Mouse (Mus musculus) hindbrain, embryonic 14.5 days (tissue): ENCODE data around the gene Olfr1043. TPM values are rescaled to one million over a fixed set of nuclear protein-coding genes. Genes with fewer than 3 reads are reported as not detected.
"Not testable (repeated sequence)": the region's sequence is repeated elsewhere in the genome, so short reads cannot be mapped to it uniquely, and the experiment has no call there.

Experiments used
- ATAC-seq: fragments of 200-750 bp; cut with Nextera tagmentation; 2 replicates; pipeline ENCODE4 v1.8.0; 2017; ENCODE audit warnings: moderate number of reproducible peaks, mild to moderate bottlenecking, moderate TSS enrichment, moderate library complexity; ENCODE audit not compliant: low FRiP score
- DNase-seq: peaks from one replicate; pipeline ENCODE4 v3.0.0-alpha.2; 2015; ENCODE audit warnings: low spot score
- H3K27ac ChIP-seq: fragments of 300-500 bp; sonication (generic); 2 replicates; pipeline ENCODE4 v1.5.1; 2014; ENCODE audit warnings: mild to moderate bottlenecking, moderate library complexity
- H3K27me3 ChIP-seq: fragments of 300-500 bp; sonication (generic); 2 replicates; pipeline ENCODE4 v1.6.1; 2014; ENCODE audit warnings: mild to moderate bottlenecking, low read length, mixed read lengths; ENCODE audit not compliant: control insufficient read depth, insufficient read depth
- H3K36me3 ChIP-seq: fragments of 300-500 bp; sonication (generic); replicated peaks from 2 replicates; pipeline ENCODE4 v1.6.1; 2014; ENCODE audit not compliant: control insufficient read depth, insufficient read depth
- H3K4me1 ChIP-seq: fragments of 300-500 bp; sonication (generic); replicated peaks from 2 replicates; pipeline ENCODE4 v1.6.1; 2014; ENCODE audit warnings: antibody characterized with exemption, low read length, mixed read lengths; ENCODE audit not compliant: control insufficient read depth, insufficient read depth
- H3K4me2 ChIP-seq: fragments of 300-500 bp; sonication (generic); replicated peaks from 2 replicates; pipeline ENCODE4 v1.6.1; 2014; ENCODE audit warnings: mild to moderate bottlenecking, moderate library complexity
- H3K4me3 ChIP-seq: fragments of 300-500 bp; sonication (generic); replicated peaks from 2 replicates; pipeline ENCODE4 v1.5.1; 2014; ENCODE audit warnings: mild to moderate bottlenecking, low read length
- H3K9ac ChIP-seq: fragments of 300-500 bp; sonication (generic); 2 replicates; pipeline ENCODE4 v1.6.1; 2014
- H3K9me3 ChIP-seq: fragments of 300-500 bp; sonication (generic); 2 replicates; pipeline ENCODE4 v1.6.1; 2016; ENCODE audit warnings: low read length; ENCODE audit not compliant: control insufficient read depth
- WGBS: fragments of 180-500 bp; shearing (Covaris S2); extraction: QIAGEN DNeasy Blood & Tissue Kit; methylation state at CpG from one replicate; pipeline ENCODE4 v1.1.7; 2014; 5-methylcytosine and 5-hydroxymethylcytosine counted together
- polyA plus RNA-seq: library from polyadenylated mRNA; unstranded; fragments of >200 nt; fragmentation: Nextera tagmentation; extraction: Ambion mirVana; gene quantifications from 2 replicates; pipeline ENCODE4 v1.2.1, GENCODE M21; 2014

The Olfr1043 gene
- polyA plus RNA-seq, result not detected in 2 replicates

- H3K4me1 ChIP-seq, result no peaks in the 10 kb centered on the region
- H3K9me3 ChIP-seq, result no peaks in the 10 kb centered on the region
- no peaks in the 10 kb centered on the region for H3K27me3 ChIP-seq
- 92% methylated on average over 2 of the region's 2 CpGs for WGBS
- H3K27ac ChIP-seq, result no peak within 1 kb of the TSS
- ATAC-seq (no peak), DNase-seq (no peak)
- no peaks in the 10 kb centered on the region for H3K36me3 ChIP-seq
- no peak within 1 kb of the TSS for H3K9ac ChIP-seq
- H3K4me2 ChIP-seq, result no peak within 1 kb of the TSS
- no peak within 1 kb of the TSS for H3K4me3 ChIP-seq
These were observed at the start of gene Olfr1043 for GRCm38 (mm10) chr2:86167422-86167821. Gene Olfr1043 (minus strand): TSS chr2:86167522.

- H3K27ac ChIP-seq, result no peak within 1 kb of the TSS
- ATAC-seq (no peak), DNase-seq (no peak)
- no peaks in the 10 kb centered on the region for H3K27me3 ChIP-seq
- H3K9me3 ChIP-seq, result no peaks in the 10 kb centered on the region
- no peak within 1 kb of the TSS for H3K4me2 ChIP-seq
- no peak within 1 kb of the TSS for H3K4me3 ChIP-seq
- no peaks in the 10 kb centered on the region for H3K4me1 ChIP-seq
- H3K36me3 ChIP-seq, result no peaks in the 10 kb centered on the region
- no peak within 1 kb of the TSS for H3K9ac ChIP-seq
These were observed 35.6 kb upstream of the Olfr1043 start, which contains the start of gene Olfr1045 for GRCm38 (mm10) chr2:86202909-86203308. Gene Olfr1045 (minus strand): TSS chr2:86203009.

- ATAC-seq (no peak), DNase-seq (no peak)
- Histone ChIP-seq H3K36me3 (no peaks in the 10 kb centered on the region), H3K27me3 (no peaks in the 10 kb centered on the region), H3K4me3 (no peak overlapping the region), H3K4me1 (no peaks in the 10 kb centered on the region), H3K9ac (no peak overlapping the region), H3K9me3 (no peaks in the 10 kb centered on the region), H3K27ac (no peak overlapping the region), H3K4me2 (no peak overlapping the region)
- 66% methylated on average over 1 of the region's 1 CpGs for WGBS
These were observed 28.5 kb upstream of the Olfr1043 start for GRCm38 (mm10) chr2:86195863-86196262.

- Histone ChIP-seq H3K4me3 (no peak within 1 kb of the TSS), H3K9ac (no peak within 1 kb of the TSS), H3K4me2 (no peak within 1 kb of the TSS), H3K27ac (no peak within 1 kb of the TSS), H3K9me3 (no peaks in the 10 kb centered on the region), H3K4me1 (no peaks in the 10 kb centered on the region), H3K27me3 (no peaks in the 10 kb centered on the region), H3K36me3 (no peaks in the 10 kb centered on the region)
- DNase-seq (no peak), ATAC-seq (no peak)
These were observed 18.3 kb upstream of the Olfr1043 start, which contains the start of gene Olfr52 for GRCm38 (mm10) chr2:86185583-86185982. Gene Olfr52 (minus strand): TSS chr2:86185683.

GRCm38 (mm10) chr2:86179950-86180349 is 12.6 kb upstream of the Olfr1043 start:
- H3K27me3 ChIP-seq, result no peaks in the 10 kb centered on the region
- no peak overlapping the region for H3K27ac ChIP-seq
- DNase-seq, result no peak
- H3K36me3 ChIP-seq, result no peaks in the 10 kb centered on the region
- WGBS, result 85% methylated on average over 3 of the region's 3 CpGs
- H3K9ac ChIP-seq, result no peak overlapping the region
- H3K9me3 ChIP-seq, result no peaks in the 10 kb centered on the region
- H3K4me2 ChIP-seq, result no peak overlapping the region
- no peak for ATAC-seq
- no peak overlapping the region for H3K4me3 ChIP-seq
- H3K4me1 ChIP-seq, result no peaks in the 10 kb centered on the region

- no peak for DNase-seq
- Histone ChIP-seq H3K4me1 (no peaks in the 10 kb centered on the region), H3K9ac (no peak within 1 kb of the TSS), H3K9me3 (no peaks in the 10 kb centered on the region), H3K27ac (no peak within 1 kb of the TSS), H3K4me3 (no peak within 1 kb of the TSS), H3K36me3 (no peaks in the 10 kb centered on the region), H3K27me3 (no peaks in the 10 kb centered on the region), H3K4me2 (no peak within 1 kb of the TSS)
- ATAC-seq, result no peak
These were observed 10.4 kb upstream of the Olfr1043 start, which contains the start of gene Olfr1044 for GRCm38 (mm10) chr2:86177720-86178119. Gene Olfr1044 (minus strand): TSS chr2:86177820.

GRCm38 (mm10) chr2:86175422-86175821 is 8.1 kb upstream of the Olfr1043 start:
- not testable (repeated sequence) for ATAC-seq, H3K27ac ChIP-seq, H3K9me3 ChIP-seq, H3K4me1 ChIP-seq, H3K36me3 ChIP-seq, H3K27me3 ChIP-seq, DNase-seq, H3K4me3 ChIP-seq, H3K9ac ChIP-seq, H3K4me2 ChIP-seq
- WGBS, result 87% methylated on average over 7 of the region's 7 CpGs

- WGBS, result 91% methylated on average over 2 of the region's 2 CpGs
- Histone ChIP-seq H3K4me1 (no peaks in the 10 kb centered on the region), H3K9ac (no peak within 1 kb of the TSS), H3K9me3 (no peaks in the 10 kb centered on the region), H3K36me3 (no peaks in the 10 kb centered on the region), H3K27ac (no peak within 1 kb of the TSS), H3K4me2 (no peak within 1 kb of the TSS), H3K4me3 (no peak within 1 kb of the TSS), H3K27me3 (no peaks in the 10 kb centered on the region)
- DNase-seq, result no peak
- ATAC-seq, result no peak
These were observed 5.6 kb downstream of the Olfr1043 start, which contains the start of gene Olfr1042 for GRCm38 (mm10) chr2:86161738-86162137. Gene Olfr1042 (minus strand): TSS chr2:86161838.

GRCm38 (mm10) chr2:86146632-86147031 is 20.7 kb downstream of the Olfr1043 start, which contains the start of gene Olfr1040:
Gene Olfr1040 (minus strand): TSS chr2:86146732.
- no peak for ATAC-seq
- Histone ChIP-seq H3K36me3 (no peaks in the 10 kb centered on the region), H3K9me3 (no peaks in the 10 kb centered on the region), H3K4me1 (no peaks in the 10 kb centered on the region), H3K4me3 (no peak within 1 kb of the TSS), H3K27me3 (no peaks in the 10 kb centered on the region), H3K9ac (no peak within 1 kb of the TSS), H3K4me2 (no peak within 1 kb of the TSS), H3K27ac (no peak within 1 kb of the TSS)
- WGBS, result 86% methylated on average over 1 of the region's 1 CpGs
- no peak for DNase-seq

GRCm38 (mm10) chr2:86135828-86136227 is 31.5 kb downstream of the Olfr1043 start, which contains the start of gene Olfr1039:
Gene Olfr1039 (minus strand): TSS chr2:86135928.
- Histone ChIP-seq H3K27me3 (no peaks in the 10 kb centered on the region), H3K27ac (no peak within 1 kb of the TSS), H3K4me3 (no peak within 1 kb of the TSS), H3K9me3 (no peaks in the 10 kb centered on the region), H3K36me3 (no peaks in the 10 kb centered on the region), H3K9ac (no peak within 1 kb of the TSS), H3K4me2 (no peak within 1 kb of the TSS), H3K4me1 (no peaks in the 10 kb centered on the region)
- ATAC-seq, result no peak
- WGBS, result 95% methylated on average over 1 of the region's 1 CpGs
- DNase-seq, result no peak
